Mouse (Mus musculus): ENCODE results near the gene Syt14. TPM values are rescaled to one million over a fixed set of nuclear protein-coding genes. Genes with fewer than 3 reads are reported as not detected.

Syt14 gene
- 0.07 and 0.11 TPM in 2 replicates for polyA plus RNA-seq (2012; rRNA removed)

- DNase-seq: peak; percentile 12
- TF ChIP-seq POLR2A (IDR thresholded peaks at IDR 0.05; ENCODE audit: borderline replicate concordance, extremely low read depth, low read depth, low read length) (no peak), CTCF (IDR thresholded peaks at IDR 0.05; ENCODE audit: insufficient read depth, low read length) (no peak)
- Histone ChIP-seq H3K4me1 (ENCODE audit: control insufficient read depth, insufficient read depth, low read length) (no peaks in the 10 kb centered on the region), H3K4me3 (replicated peaks; ENCODE audit: extremely low read depth, low read depth, low read length) (peak within 1 kb of the TSS; percentile 28)
- 2% methylated on average over 58 of the region's 67 CpGs for WGBS
Observed at GRCm38 (mm10) chr1:193035371-193036238, at the start of gene Syt14. TSS of gene Syt14 (minus strand) at chr1:193035775.

- TF ChIP-seq POLR2A (IDR thresholded peaks at IDR 0.05; ENCODE audit: borderline replicate concordance, extremely low read depth, low read depth, low read length): no peak
- TF ChIP-seq CTCF (IDR thresholded peaks at IDR 0.05; ENCODE audit: insufficient read depth, low read length): no peak
- H3K4me1 ChIP-seq (ENCODE audit: control insufficient read depth, insufficient read depth, low read length): peaks cover 3% of the 10 kb centered on the region; the same call in 1 of the 2 replicates
- no peak for DNase-seq
- WGBS: 100% methylated on average over 1 of the region's 1 CpGs
- no peak overlapping the region for H3K4me3 ChIP-seq (replicated peaks; ENCODE audit: extremely low read depth, low read depth, low read length)
Observed at GRCm38 (mm10) chr1:193084016-193084415, 48.4 kb upstream of the Syt14 start.

- no peak for TF ChIP-seq CTCF (IDR thresholded peaks at IDR 0.05; ENCODE audit: insufficient read depth, low read length)
- TF ChIP-seq POLR2A (IDR thresholded peaks at IDR 0.05; ENCODE audit: borderline replicate concordance, extremely low read depth, low read depth, low read length): no peak
- WGBS: 74% methylated on average over 7 of the region's 7 CpGs
- Histone ChIP-seq H3K4me1 (ENCODE audit: control insufficient read depth, insufficient read depth, low read length) (peaks cover 3% of the 10 kb centered on the region; the same call in 1 of the 2 replicates), H3K4me3 (replicated peaks; ENCODE audit: extremely low read depth, low read depth, low read length) (no peak overlapping the region)
- DNase-seq: no peak
Observed at GRCm38 (mm10) chr1:193083051-193083450, 47.5 kb upstream of the Syt14 start.

- peaks cover 3% of the 10 kb centered on the region; the same call in 1 of the 2 replicates for H3K4me1 ChIP-seq (ENCODE audit: control insufficient read depth, insufficient read depth, low read length)
- no peak overlapping the region for H3K4me3 ChIP-seq (replicated peaks; ENCODE audit: extremely low read depth, low read depth, low read length)
- no peak for DNase-seq
- whole genome bisulfite sequencing: 50% methylated on average over 10 of the region's 10 CpGs
- TF ChIP-seq POLR2A (IDR thresholded peaks at IDR 0.05; ENCODE audit: borderline replicate concordance, extremely low read depth, low read depth, low read length): no peak
- no peak for TF ChIP-seq CTCF (IDR thresholded peaks at IDR 0.05; ENCODE audit: insufficient read depth, low read length)
Observed at GRCm38 (mm10) chr1:193082311-193082921, 46.8 kb upstream of the Syt14 start.

GRCm38 (mm10) chr1:193062618-193063017 is 27.0 kb upstream of the Syt14 start:
- Histone ChIP-seq H3K4me3 (replicated peaks; ENCODE audit: extremely low read depth, low read depth, low read length) (no peak overlapping the region), H3K4me1 (ENCODE audit: control insufficient read depth, insufficient read depth, low read length) (no peaks in the 10 kb centered on the region)
- TF ChIP-seq POLR2A (IDR thresholded peaks at IDR 0.05; ENCODE audit: borderline replicate concordance, extremely low read depth, low read depth, low read length) (no peak), CTCF (IDR thresholded peaks at IDR 0.05; ENCODE audit: insufficient read depth, low read length) (no peak)
- WGBS: 87% methylated on average over 3 of the region's 3 CpGs
- no peak for DNase-seq

- H3K4me1 ChIP-seq (ENCODE audit: control insufficient read depth, insufficient read depth, low read length): no peaks in the 10 kb centered on the region
- DNase-seq: no peak
- TF ChIP-seq CTCF (IDR thresholded peaks at IDR 0.05; ENCODE audit: insufficient read depth, low read length): no peak
- no peak for TF ChIP-seq POLR2A (IDR thresholded peaks at IDR 0.05; ENCODE audit: borderline replicate concordance, extremely low read depth, low read depth, low read length)
- WGBS: 72% methylated on average over 2 of the region's 2 CpGs
- H3K4me3 ChIP-seq (replicated peaks; ENCODE audit: extremely low read depth, low read depth, low read length): no peak overlapping the region
Observed at GRCm38 (mm10) chr1:193060167-193060566, 24.6 kb upstream of the Syt14 start.

GRCm38 (mm10) chr1:193059596-193059995 is 24.0 kb upstream of the Syt14 start:
- H3K4me3 ChIP-seq (replicated peaks; ENCODE audit: extremely low read depth, low read depth, low read length): no peak overlapping the region
- TF ChIP-seq POLR2A (IDR thresholded peaks at IDR 0.05; ENCODE audit: borderline replicate concordance, extremely low read depth, low read depth, low read length): no peak
- no peak for TF ChIP-seq CTCF (IDR thresholded peaks at IDR 0.05; ENCODE audit: insufficient read depth, low read length)
- no peak for DNase-seq
- no peaks in the 10 kb centered on the region for H3K4me1 ChIP-seq (ENCODE audit: control insufficient read depth, insufficient read depth, low read length)
- 65% methylated on average over 5 of the region's 5 CpGs for WGBS

- DNase-seq: no peak
- Histone ChIP-seq H3K4me1 (ENCODE audit: control insufficient read depth, insufficient read depth, low read length) (no peaks in the 10 kb centered on the region), H3K4me3 (replicated peaks; ENCODE audit: extremely low read depth, low read depth, low read length) (no peak overlapping the region)
- 58% methylated on average over 5 of the region's 5 CpGs for WGBS
- TF ChIP-seq CTCF (IDR thresholded peaks at IDR 0.05; ENCODE audit: insufficient read depth, low read length) (no peak), POLR2A (IDR thresholded peaks at IDR 0.05; ENCODE audit: borderline replicate concordance, extremely low read depth, low read depth, low read length) (no peak)
Observed at GRCm38 (mm10) chr1:193054401-193054800, 18.8 kb upstream of the Syt14 start.

GRCm38 (mm10) chr1:193053065-193053464 is 17.5 kb upstream of the Syt14 start:
- H3K4me3 ChIP-seq (replicated peaks; ENCODE audit: extremely low read depth, low read depth, low read length): no peak overlapping the region
- WGBS: 68% methylated on average over 5 of the region's 5 CpGs
- TF ChIP-seq POLR2A (IDR thresholded peaks at IDR 0.05; ENCODE audit: borderline replicate concordance, extremely low read depth, low read depth, low read length) (no peak), CTCF (IDR thresholded peaks at IDR 0.05; ENCODE audit: insufficient read depth, low read length) (no peak)
- DNase-seq: no peak
- no peaks in the 10 kb centered on the region for H3K4me1 ChIP-seq (ENCODE audit: control insufficient read depth, insufficient read depth, low read length)
